12 mouse cellular contexts compared by ENCODE assay signal in the genomic region with DNA sequence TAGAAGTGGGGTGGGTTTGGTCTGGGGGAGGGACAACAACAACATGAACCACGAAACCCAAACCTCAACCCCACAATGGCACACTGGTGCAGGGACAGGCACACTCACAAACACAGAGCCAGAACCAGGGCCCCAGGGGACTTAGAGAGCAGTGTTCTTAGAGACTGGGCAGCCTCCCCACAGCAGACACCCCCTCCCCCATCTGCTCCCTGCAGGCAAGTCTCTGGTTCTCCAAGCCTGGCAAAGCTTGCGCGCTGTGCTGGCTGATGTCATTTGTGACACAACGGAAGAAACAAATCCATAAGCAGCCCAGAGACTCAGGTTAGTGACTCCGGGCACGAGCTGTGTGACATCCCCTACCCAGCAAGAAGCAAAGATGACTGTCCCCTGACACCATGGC. TPM values are rescaled to one million over a fixed set of nuclear protein-coding genes. Genes with fewer than 3 reads are reported as not detected.
DNase-seq lines count a peak whose midpoint lies in the region; ATAC-seq and TF ChIP-seq lines count a peak whose summit lies in the region.
"Had no signal": no experiment of that assay in that cellular context is flagged by ENCODE, and none has a peak within 500 bp of the region (broad histone marks: within the 10 kb centered on the region; RNA-seq: fewer than 3 reads in every experiment).

No protein-coding gene starts in this region.

- peak; percentile 52 for DNase-seq in heart, postnatal 4 days
- no peak for DNase-seq in heart, postnatal 36 days
- DNase-seq in midbrain, postnatal 0 days (ENCODE audit: low spot score), result peak; percentile 36
- no peak for DNase-seq in midbrain, embryonic 11.5 days (ENCODE audit: low spot score, missing footprints)
- DNase-seq in adrenal gland, postnatal 14 days, result peak; percentile 84
- peak; percentile 48 for DNase-seq in gastrocnemius, postnatal 25 days
- DNase-seq in neural tube, embryonic 10.5 days (ENCODE audit: extremely low spot score, low spot score), result no peak
- DNase-seq: kidney, postnatal 4 days had no signal

- no peaks in the 10 kb centered on the region for H3K4me1 ChIP-seq in midbrain, postnatal 0 days (ENCODE audit: insufficient read depth, low read length)
- H3K4me1 ChIP-seq in midbrain, embryonic 11.5 days (ENCODE audit: control insufficient read depth, insufficient read depth, low read length), result peaks cover 6% of the 10 kb centered on the region
- H3K4me1 ChIP-seq: midbrain, embryonic 15.5 days had no signal

- intact Hi-C loops in heart, postnatal 36 days (cut with DNase I), result no loop called here

- no peaks in the 10 kb centered on the region for H3K9me3 ChIP-seq in midbrain, postnatal 0 days (ENCODE audit: low read length)
- no peaks in the 10 kb centered on the region for H3K9me3 ChIP-seq in midbrain, embryonic 11.5 days (ENCODE audit: control insufficient read depth, low read length)
- H3K9me3 ChIP-seq: intestine, embryonic 15.5 days; midbrain, embryonic 15.5 days had no signal

- 0 out of 2 replicates have a peak, but pooled peaks cover 3% of the 10 kb centered on the region for H3K27me3 ChIP-seq in midbrain, postnatal 0 days (ENCODE audit: insufficient read depth, low read length)
- peaks cover 12% of the 10 kb centered on the region; the same call in 1 of the 2 replicates for H3K27me3 ChIP-seq in midbrain, embryonic 11.5 days (ENCODE audit: control insufficient read depth, insufficient read depth, low read length)

- H3K27ac ChIP-seq in midbrain, postnatal 0 days (ENCODE audit: low read depth, low read length), result no peak overlapping the region
- H3K27ac ChIP-seq in midbrain, embryonic 11.5 days (ENCODE audit: low read depth, low read length), result no peak overlapping the region
- H3K27ac ChIP-seq: intestine, embryonic 15.5 days; midbrain, embryonic 15.5 days; stomach, postnatal 0 days had no signal

- no peak for TF ChIP-seq CTCF in midbrain, postnatal 0 days (IDR thresholded peaks at IDR 0.05)

- H3K4me2 ChIP-seq in midbrain, postnatal 0 days (ENCODE audit: low read depth, low read length, poor library complexity, severe bottlenecking), result no peak overlapping the region
- H3K4me2 ChIP-seq in midbrain, embryonic 11.5 days, result no peak overlapping the region
- H3K4me2 ChIP-seq: intestine, embryonic 15.5 days; midbrain, embryonic 15.5 days had no signal

- ATAC-seq in midbrain, postnatal 0 days (ENCODE audit: low FRiP score), result no peak
- no peak for ATAC-seq in midbrain, embryonic 11.5 days (ENCODE audit: low FRiP score)
- ATAC-seq: intestine, embryonic 15.5 days had no signal

- 67% methylated on average over 6 of the region's 6 CpGs for WGBS in midbrain, postnatal 0 days
- WGBS in midbrain, embryonic 11.5 days, result 75% methylated on average over 6 of the region's 6 CpGs

- no peak overlapping the region for H3K4me3 ChIP-seq in midbrain, postnatal 0 days (ENCODE audit: low read depth, low read length)
- no peak overlapping the region for H3K4me3 ChIP-seq in midbrain, embryonic 11.5 days (ENCODE audit: low read depth, low read length)
- H3K4me3 ChIP-seq: intestine, embryonic 15.5 days; midbrain, embryonic 15.5 days had no signal

- H3K36me3 ChIP-seq in midbrain, postnatal 0 days (ENCODE audit: insufficient read depth, low read length), result no peaks in the 10 kb centered on the region
- no peaks in the 10 kb centered on the region for H3K36me3 ChIP-seq in midbrain, embryonic 11.5 days (ENCODE audit: control insufficient read depth, insufficient read depth, low read length)
- H3K36me3 ChIP-seq: intestine, embryonic 15.5 days; midbrain, embryonic 15.5 days had no signal

- no peak overlapping the region for H3K9ac ChIP-seq in midbrain, postnatal 0 days (replicated peaks; ENCODE audit: low read length, poor library complexity, severe bottlenecking)
- H3K9ac ChIP-seq in midbrain, embryonic 11.5 days (ENCODE audit: low read length), result no peak overlapping the region
- H3K9ac ChIP-seq: intestine, embryonic 15.5 days; midbrain, embryonic 15.5 days had no signal

RNA-seq across cellular contexts. Expression of a gene that starts 7.1 kb away (rescaled TPM):
- total RNA-seq in heart, postnatal 4 days (2021), result 1 to 10 TPM; 2.7 to 2.9 TPM
- total RNA-seq in heart, postnatal 36 days (2021), result 1 to 10 TPM; 2.4 to 2.6 TPM
- 8.2 and 9.8 TPM in 2 replicates for total RNA-seq in midbrain, postnatal 0 days (2014; rRNA removed)
- polyA plus RNA-seq in midbrain, postnatal 0 days (2015; fragmentation: Nextera tagmentation; extraction: Ambion mirVana), result 4.2 and 4.6 TPM in 2 replicates
- polyA plus RNA-seq in midbrain, embryonic 11.5 days (2014; fragmentation: Nextera tagmentation; extraction: Ambion mirVana), result 1.9 and 2.3 TPM in 2 replicates
- 3.1 and 4.2 TPM in 2 replicates for total RNA-seq in adrenal gland, postnatal 14 days (2021)
- total RNA-seq in gastrocnemius, postnatal 25 days (2021), result 10 to 100 TPM; 15.9 to 18.0 TPM
- total RNA-seq: common myeloid progenitor, adult 5-6 weeks had no signal

Comparison
In these comparisons a context has a peak if more than half of its experiments do, and no peak if none do; other contexts are left out.
1. DNase-seq: peak in heart, postnatal 4 days (single experiment), midbrain, postnatal 0 days (single experiment), adrenal gland, postnatal 14 days (single experiment) and gastrocnemius, postnatal 25 days (single experiment); none in heart, postnatal 36 days (0 of 2), midbrain, embryonic 11.5 days (single experiment) and neural tube, embryonic 10.5 days (single experiment).